Mouse (Mus musculus) heart, adult 2 months (tissue): ENCODE data around the gene Tnni3.

Experiments used
- CTCF ChIP-seq: fragments of 200-600 bp; IDR thresholded peaks from 2 replicates; pipeline ENCODE4 v1.8.1; 2022; ENCODE audit warnings: antibody characterized with exemption, mild to moderate bottlenecking, moderate library complexity
- EP300 ChIP-seq: fragments of 200-500 bp; IDR thresholded peaks from 2 replicates; pipeline ENCODE4 v1.6.1; 2011; ENCODE audit warnings: low read depth, low read length, control low read depth; ENCODE audit not compliant: insufficient read depth

DNA sequence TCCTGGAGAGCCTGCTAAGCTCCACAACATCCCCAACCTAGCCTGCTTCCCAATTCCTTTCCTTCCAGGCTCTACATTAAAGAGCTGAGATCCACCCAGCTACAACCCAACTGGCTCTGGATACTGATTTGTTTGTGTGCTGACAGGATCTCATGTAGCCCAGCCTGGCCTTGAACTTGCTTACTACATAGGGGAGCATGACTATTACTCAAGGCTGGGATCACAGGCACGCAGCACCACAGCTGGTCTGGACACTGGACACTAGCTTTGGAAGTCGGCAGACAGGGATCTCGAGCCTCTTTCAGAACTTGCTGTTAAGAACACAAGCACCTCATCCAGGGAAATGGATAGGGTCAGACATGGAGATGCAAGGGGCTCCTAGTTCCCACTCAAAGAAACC is 27.6 kb downstream of the Tnni3 start:
- TF ChIP-seq CTCF, result no peak
- TF ChIP-seq EP300, result no peak
